Mouse (Mus musculus): ENCODE results near the gene Gosr2. TPM values are rescaled to one million over a fixed set of nuclear protein-coding genes. Genes with fewer than 3 reads are reported as not detected.

Gene Gosr2
- polyA plus RNA-seq, 2 experiments = 27.6 to 39.1 TPM

GRCm38 (mm10) chr11:103643211-103643610 lies 54.5 kb downstream of the Gosr2 start:
- Histone ChIP-seq H3K4me2 (ENCODE audit: low read depth) (no peak overlapping the region), H3K36me3 (replicated peaks; ENCODE audit: control insufficient read depth, insufficient read depth, low read depth) (no peaks in the 10 kb centered on the region), H3K4me3 (ENCODE audit: insufficient read depth in 1 of 2, low read depth in 2 of 2, low read length in 2 of 2) (no peak overlapping the region), H3K9me3 (ENCODE audit: control insufficient read depth, low read length) (no peaks in the 10 kb centered on the region), H3K9ac (replicated peaks) (no peak overlapping the region), H3K4me1 (replicated peaks; ENCODE audit: control insufficient read depth in 2 of 2, insufficient read depth in 2 of 2, low read length in 1 of 2) (no peaks in the 10 kb centered on the region), H3K27ac (no peak overlapping the region), H3K27me3 (ENCODE audit: control insufficient read depth, insufficient read depth, low read length) (peaks cover 9% of the 10 kb centered on the region)
- TF ChIP-seq EP300 (IDR thresholded peaks at IDR 0.05; ENCODE audit: low read depth) (no peak), CTCF (IDR thresholded peaks at IDR 0.05; ENCODE audit: low read depth) (no peak)
- ATAC-seq (ENCODE audit: insufficient read depth) (no peak), DNase-seq (ENCODE audit: low read depth in 3 of 3, low spot score in 3 of 3) (no peak)
- WGBS (ENCODE audit: insufficient replicate concordance) = 60% methylated on average over 9 of the region's 9 CpGs

DNA sequence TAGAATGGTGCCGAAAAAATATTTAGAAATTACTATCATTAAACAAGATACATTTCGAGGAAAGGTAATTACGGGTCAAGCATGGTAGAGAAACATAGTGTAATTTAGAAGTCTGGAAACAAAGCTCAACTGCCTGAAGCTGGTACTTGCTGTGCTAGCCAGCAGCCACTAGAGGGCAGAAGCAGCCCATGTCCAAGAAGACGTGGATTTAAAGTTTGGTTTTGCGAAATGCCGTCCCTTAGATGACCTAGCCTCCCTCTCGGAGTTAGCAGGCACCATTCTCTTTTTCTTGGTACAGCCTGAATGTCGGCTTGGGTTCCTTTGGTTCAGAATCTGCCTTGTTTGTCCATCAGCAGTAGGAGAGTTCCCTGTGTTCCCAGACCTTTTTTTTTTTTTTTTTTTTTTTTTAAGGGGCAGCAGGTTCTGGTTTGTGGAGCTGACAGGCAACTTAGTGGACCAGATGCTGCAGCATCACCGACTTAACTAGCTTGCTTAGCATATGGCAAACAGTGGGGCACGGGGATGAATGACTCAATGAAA lies 58.2 kb downstream of the Gosr2 start:
- DNase-seq (ENCODE audit: low read depth in 3 of 3, low spot score in 3 of 3) = peak in 1 of 3 experiments; percentile 11

DNA sequence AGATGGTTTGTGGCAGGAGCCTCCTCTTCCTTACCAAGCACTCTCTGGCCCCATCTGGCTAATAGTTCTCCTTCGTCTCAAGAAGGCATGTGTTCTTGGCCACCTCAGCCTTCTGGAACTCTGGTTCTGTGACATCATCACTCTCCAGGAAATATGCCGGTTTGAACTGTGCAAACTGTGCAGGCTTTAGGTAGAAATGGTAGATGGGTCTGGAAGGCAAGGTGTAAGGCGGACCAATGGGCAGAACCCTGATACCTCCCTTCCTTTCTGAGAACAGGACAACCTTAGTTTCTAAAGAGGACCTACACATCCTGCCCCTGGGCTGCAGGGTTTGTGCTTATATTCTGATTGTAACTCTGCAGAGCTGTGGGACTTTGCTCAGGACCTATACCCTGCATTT lies 58.9 kb downstream of the Gosr2 start, which contains the start of gene Lyzl6:
Gene Lyzl6, minus strand, starts transcription at position 101 of the 400 bp plus-strand sequence.
- ATAC-seq (ENCODE audit: insufficient read depth) = no peak
- peaks cover 4% of the 10 kb centered on the region for H3K27me3 ChIP-seq (ENCODE audit: control insufficient read depth, insufficient read depth, low read length)
- no peak within 1 kb of the TSS for H3K4me3 ChIP-seq (ENCODE audit: insufficient read depth in 1 of 2, low read depth in 2 of 2, low read length in 2 of 2)
- no peaks in the 10 kb centered on the region for H3K4me1 ChIP-seq (replicated peaks; ENCODE audit: control insufficient read depth in 2 of 2, insufficient read depth in 2 of 2, low read length in 1 of 2)
- no peak within 1 kb of the TSS for H3K9ac ChIP-seq (replicated peaks)
- no peaks in the 10 kb centered on the region for H3K36me3 ChIP-seq (replicated peaks; ENCODE audit: control insufficient read depth, insufficient read depth, low read depth)
- no peak for TF ChIP-seq EP300 (IDR thresholded peaks at IDR 0.05; ENCODE audit: low read depth)
- no peaks in the 10 kb centered on the region for H3K9me3 ChIP-seq (ENCODE audit: control insufficient read depth, low read length)
- WGBS (ENCODE audit: insufficient replicate concordance) = 44% methylated on average over 3 of the region's 3 CpGs
- H3K4me2 ChIP-seq (ENCODE audit: low read depth) = no peak within 1 kb of the TSS
- no peak for DNase-seq (ENCODE audit: low read depth in 3 of 3, low spot score in 3 of 3)
- no peak within 1 kb of the TSS for H3K27ac ChIP-seq

More for the DNA sequence above, 58.2 kb downstream of the Gosr2 start:
- Histone ChIP-seq H3K27me3 (ENCODE audit: control insufficient read depth, insufficient read depth, low read length) (peaks cover 4% of the 10 kb centered on the region), H3K27ac (no peak overlapping the region), H3K36me3 (replicated peaks; ENCODE audit: control insufficient read depth, insufficient read depth, low read depth) (no peaks in the 10 kb centered on the region), H3K9me3 (ENCODE audit: control insufficient read depth, low read length) (no peaks in the 10 kb centered on the region), H3K9ac (replicated peaks) (no peak overlapping the region), H3K4me3 (ENCODE audit: insufficient read depth in 1 of 2, low read depth in 2 of 2, low read length in 2 of 2) (no peak overlapping the region), H3K4me2 (ENCODE audit: low read depth) (no peak overlapping the region), H3K4me1 (replicated peaks; ENCODE audit: control insufficient read depth in 2 of 2, insufficient read depth in 2 of 2, low read length in 1 of 2) (no peaks in the 10 kb centered on the region)
- TF ChIP-seq EP300 (IDR thresholded peaks at IDR 0.05; ENCODE audit: low read depth) = no peak
- TF ChIP-seq CTCF (IDR thresholded peaks at IDR 0.05; ENCODE audit: low read depth) = peak; percentile 88
- WGBS (ENCODE audit: insufficient replicate concordance) = 2% methylated on average over 10 of the region's 10 CpGs
- ATAC-seq (ENCODE audit: insufficient read depth) = no peak

DNA sequence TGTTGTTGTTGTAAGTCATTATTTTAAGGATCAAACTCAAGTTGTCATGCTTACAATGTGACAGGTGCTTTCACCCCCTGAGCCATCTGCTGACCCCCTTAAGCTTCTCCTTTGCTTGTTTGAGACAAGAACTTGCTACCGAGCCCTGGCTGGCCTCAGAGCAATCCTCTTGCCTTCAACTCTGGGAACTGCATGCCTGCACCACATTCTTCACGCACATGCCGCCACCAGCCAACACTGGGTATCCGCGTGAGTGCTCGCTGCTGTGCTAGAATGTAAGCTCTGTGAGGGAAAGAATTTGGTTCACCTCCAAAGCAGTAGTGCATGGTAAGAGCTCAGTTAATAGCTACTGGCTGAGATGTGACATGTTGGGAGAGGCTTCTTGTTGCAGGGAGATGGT lies 61.4 kb downstream of the Gosr2 start:
- DNase-seq (ENCODE audit: low read depth in 3 of 3, low spot score in 3 of 3) (no peak), ATAC-seq (ENCODE audit: insufficient read depth) (no peak)
- no peak for TF ChIP-seq EP300 (IDR thresholded peaks at IDR 0.05; ENCODE audit: low read depth)
- no peak for TF ChIP-seq CTCF (IDR thresholded peaks at IDR 0.05; ENCODE audit: low read depth)
- H3K9ac ChIP-seq (replicated peaks) = no peak overlapping the region
- peaks cover 4% of the 10 kb centered on the region for H3K27me3 ChIP-seq (ENCODE audit: control insufficient read depth, insufficient read depth, low read length)
- no peaks in the 10 kb centered on the region for H3K4me1 ChIP-seq (replicated peaks; ENCODE audit: control insufficient read depth in 2 of 2, insufficient read depth in 2 of 2, low read length in 1 of 2)
- 70% methylated on average over 6 of the region's 6 CpGs for WGBS (ENCODE audit: insufficient replicate concordance)
- no peak overlapping the region for H3K4me3 ChIP-seq (ENCODE audit: insufficient read depth in 1 of 2, low read depth in 2 of 2, low read length in 2 of 2)
- H3K4me2 ChIP-seq (ENCODE audit: low read depth) = no peak overlapping the region
- H3K9me3 ChIP-seq (ENCODE audit: control insufficient read depth, low read length) = no peaks in the 10 kb centered on the region
- H3K36me3 ChIP-seq (replicated peaks; ENCODE audit: control insufficient read depth, insufficient read depth, low read depth) = no peaks in the 10 kb centered on the region
- H3K27ac ChIP-seq = no peak overlapping the region

GRCm38 (mm10) chr11:103635481-103635880 lies 62.2 kb downstream of the Gosr2 start:
- TF ChIP-seq CTCF (IDR thresholded peaks at IDR 0.05; ENCODE audit: low read depth) (no peak), EP300 (IDR thresholded peaks at IDR 0.05; ENCODE audit: low read depth) (no peak)
- 62% methylated on average over 3 of the region's 3 CpGs for WGBS (ENCODE audit: insufficient replicate concordance)
- DNase-seq (ENCODE audit: low read depth in 3 of 3, low spot score in 3 of 3) = no peak
- ATAC-seq (ENCODE audit: insufficient read depth) = no peak
- H3K9ac ChIP-seq (replicated peaks) = no peak overlapping the region
- H3K4me2 ChIP-seq (ENCODE audit: low read depth) = no peak overlapping the region
- no peaks in the 10 kb centered on the region for H3K4me1 ChIP-seq (replicated peaks; ENCODE audit: control insufficient read depth in 2 of 2, insufficient read depth in 2 of 2, low read length in 1 of 2)
- H3K27ac ChIP-seq = no peak overlapping the region
- no peaks in the 10 kb centered on the region for H3K9me3 ChIP-seq (ENCODE audit: control insufficient read depth, low read length)
- H3K27me3 ChIP-seq (ENCODE audit: control insufficient read depth, insufficient read depth, low read length) = peaks cover 4% of the 10 kb centered on the region; the same call in 1 of the 2 replicates
- H3K36me3 ChIP-seq (replicated peaks; ENCODE audit: control insufficient read depth, insufficient read depth, low read depth) = no peaks in the 10 kb centered on the region
- no peak overlapping the region for H3K4me3 ChIP-seq (ENCODE audit: insufficient read depth in 1 of 2, low read depth in 2 of 2, low read length in 2 of 2)

Data from liver, embryonic 14.5 days (tissue).